Mouse (Mus musculus): ENCODE measurements around the gene Chpf. TPM values are rescaled to one million over a fixed set of nuclear protein-coding genes. Genes with fewer than 3 reads are reported as not detected.

Chpf gene
- polyA plus RNA-seq, 1 experiment from 2014 or later: 22.1 TPM

GRCm38 (mm10) chr1:75456746-75457564 is 22.2 kb downstream of the Chpf start:
- Histone ChIP-seq H3K36me3 (no peaks in the 10 kb centered on the region), H3K27me3 (peaks cover 85% of the 10 kb centered on the region), H3K4me1 (replicated peaks) (peaks cover 64% of the 10 kb centered on the region), H3K4me2 (no peak overlapping the region), H3K9ac (replicated peaks) (no peak overlapping the region), H3K4me3 (replicated peaks) (no peak overlapping the region), H3K27ac (no peak overlapping the region), H3K9me3 (no peaks in the 10 kb centered on the region)
- 6% methylated on average over 13 of the region's 14 CpGs for WGBS
- ATAC-seq (ENCODE audit: insufficient number of reproducible peaks, insufficient read depth, low FRiP score, low TSS enrichment, low read depth): no peak

DNA sequence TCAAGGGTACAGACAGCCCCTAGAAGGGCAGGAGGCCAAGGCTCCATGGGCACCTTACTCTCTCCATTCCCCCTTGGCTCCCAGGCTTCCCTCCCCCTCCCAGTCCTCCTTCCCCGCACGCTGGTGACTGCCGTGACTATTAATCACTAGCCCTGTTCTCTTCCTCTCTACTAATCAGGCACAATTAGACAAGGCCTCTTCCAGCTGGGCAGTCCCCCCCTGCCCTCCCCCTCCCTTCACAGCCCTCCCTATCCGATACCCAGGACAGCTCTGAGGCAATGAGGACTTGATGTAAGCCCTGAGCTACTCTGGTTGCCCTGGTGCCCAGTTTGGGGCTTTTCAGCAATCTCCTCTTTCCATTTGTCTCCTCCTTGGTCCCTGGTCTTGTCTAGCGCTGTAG is 23.2 kb downstream of the Chpf start:
- Histone ChIP-seq H3K4me2 (no peak overlapping the region), H3K36me3 (no peaks in the 10 kb centered on the region), H3K9me3 (no peaks in the 10 kb centered on the region), H3K4me1 (replicated peaks) (peaks cover 69% of the 10 kb centered on the region), H3K4me3 (replicated peaks) (no peak overlapping the region), H3K27me3 (peaks cover 91% of the 10 kb centered on the region), H3K27ac (no peak overlapping the region), H3K9ac (replicated peaks) (no peak overlapping the region)
- ATAC-seq (ENCODE audit: insufficient number of reproducible peaks, insufficient read depth, low FRiP score, low TSS enrichment, low read depth): no peak
- WGBS: 11% methylated on average over 5 of the region's 5 CpGs

- Histone ChIP-seq H3K9ac (replicated peaks) (no peak overlapping the region), H3K27ac (no peak overlapping the region), H3K9me3 (no peaks in the 10 kb centered on the region), H3K36me3 (no peaks in the 10 kb centered on the region), H3K4me2 (no peak overlapping the region), H3K4me3 (replicated peaks) (no peak overlapping the region), H3K27me3 (peaks cover 94% of the 10 kb centered on the region), H3K4me1 (replicated peaks) (peaks cover 74% of the 10 kb centered on the region)
- no peak for ATAC-seq (ENCODE audit: insufficient number of reproducible peaks, insufficient read depth, low FRiP score, low TSS enrichment, low read depth)
- WGBS: 60% methylated on average over 3 of the region's 3 CpGs
Observed at GRCm38 (mm10) chr1:75455433-75455832, 23.7 kb downstream of the Chpf start.

GRCm38 (mm10) chr1:75451900-75452299 is 27.2 kb downstream of the Chpf start:
- WGBS: 66% methylated on average over 5 of the region's 5 CpGs
- Histone ChIP-seq H3K9ac (replicated peaks) (no peak overlapping the region), H3K4me3 (replicated peaks) (no peak overlapping the region), H3K4me2 (no peak overlapping the region), H3K27me3 (peaks cover 97% of the 10 kb centered on the region), H3K9me3 (no peaks in the 10 kb centered on the region), H3K36me3 (no peaks in the 10 kb centered on the region), H3K4me1 (replicated peaks) (peaks cover 82% of the 10 kb centered on the region), H3K27ac (no peak overlapping the region)
- no peak for ATAC-seq (ENCODE audit: insufficient number of reproducible peaks, insufficient read depth, low FRiP score, low TSS enrichment, low read depth)

GRCm38 (mm10) chr1:75450314-75451005 is 28.6 kb downstream of the Chpf start, which contains the start of gene Asic4:
Asic4 (plus strand) TSS chr1:75450436.
- Histone ChIP-seq H3K4me3 (replicated peaks) (peak within 1 kb of the TSS; percentile 32), H3K9ac (replicated peaks) (peak within 1 kb of the TSS; percentile 42), H3K4me1 (replicated peaks) (peaks cover 80% of the 10 kb centered on the region), H3K27me3 (peaks cover 97% of the 10 kb centered on the region), H3K36me3 (no peaks in the 10 kb centered on the region), H3K9me3 (no peaks in the 10 kb centered on the region), H3K4me2 (peak within 1 kb of the TSS; percentile 56), H3K27ac (no peak within 1 kb of the TSS)
- no peak for ATAC-seq (ENCODE audit: insufficient number of reproducible peaks, insufficient read depth, low FRiP score, low TSS enrichment, low read depth)
- WGBS: 3% methylated on average over 35 of the region's 35 CpGs

GRCm38 (mm10) chr1:75449377-75450135 is 29.6 kb downstream of the Chpf start:
- peaks cover 99% of the 10 kb centered on the region for H3K27me3 ChIP-seq
- H3K4me1 ChIP-seq (replicated peaks): peaks cover 84% of the 10 kb centered on the region
- no peak overlapping the region for H3K9ac ChIP-seq (replicated peaks)

GRCm38 (mm10) chr1:75448937-75449336 is 30.2 kb downstream of the Chpf start:
- no peak overlapping the region for H3K4me3 ChIP-seq (replicated peaks)
- H3K9ac ChIP-seq (replicated peaks): no peak overlapping the region
- no peak for ATAC-seq (ENCODE audit: insufficient number of reproducible peaks, insufficient read depth, low FRiP score, low TSS enrichment, low read depth)
- peak overlapping the region; percentile 45 for H3K4me2 ChIP-seq
- H3K4me1 ChIP-seq (replicated peaks): peaks cover 84% of the 10 kb centered on the region
- WGBS: 1% methylated on average over 14 of the region's 14 CpGs
- H3K9me3 ChIP-seq: no peaks in the 10 kb centered on the region
- H3K27ac ChIP-seq: no peak overlapping the region
- H3K27me3 ChIP-seq: peaks cover 99% of the 10 kb centered on the region
- no peaks in the 10 kb centered on the region for H3K36me3 ChIP-seq

More at GRCm38 (mm10) chr1:75449377-75450135, 29.6 kb downstream of the Chpf start:
- WGBS: 2% methylated on average over 8 of the region's 8 CpGs
- Histone ChIP-seq H3K27ac (no peak overlapping the region), H3K4me3 (replicated peaks) (no peak overlapping the region), H3K4me2 (peak overlapping the region; percentile 56), H3K36me3 (no peaks in the 10 kb centered on the region), H3K9me3 (no peaks in the 10 kb centered on the region)
- ATAC-seq (ENCODE audit: insufficient number of reproducible peaks, insufficient read depth, low FRiP score, low TSS enrichment, low read depth): no peak

- under 1% methylated on average over 7 of the region's 7 CpGs for WGBS
- ATAC-seq (ENCODE audit: insufficient number of reproducible peaks, insufficient read depth, low FRiP score, low TSS enrichment, low read depth): no peak
- H3K36me3 ChIP-seq: no peaks in the 10 kb centered on the region
- peak overlapping the region; percentile 19 for H3K4me3 ChIP-seq (replicated peaks)
- H3K4me1 ChIP-seq (replicated peaks): peaks cover 82% of the 10 kb centered on the region
- peaks cover 99% of the 10 kb centered on the region for H3K27me3 ChIP-seq
- H3K27ac ChIP-seq: no peak overlapping the region
- H3K9me3 ChIP-seq: no peaks in the 10 kb centered on the region
- H3K9ac ChIP-seq (replicated peaks): no peak overlapping the region; the same call in 1 of the 2 replicates
- H3K4me2 ChIP-seq: peak overlapping the region; percentile 45
Observed at GRCm38 (mm10) chr1:75448052-75448431, 31.1 kb downstream of the Chpf start.

- no peak for ATAC-seq (ENCODE audit: insufficient number of reproducible peaks, insufficient read depth, low FRiP score, low TSS enrichment, low read depth)
- 0% methylated on average over 10 of the region's 10 CpGs for WGBS
- H3K4me1 ChIP-seq (replicated peaks): peaks cover 80% of the 10 kb centered on the region
- H3K9me3 ChIP-seq: no peaks in the 10 kb centered on the region
- peak overlapping the region; percentile 47 for H3K4me2 ChIP-seq
- no peak overlapping the region for H3K27ac ChIP-seq
- H3K9ac ChIP-seq (replicated peaks): no peak overlapping the region; the same call in 1 of the 2 replicates
- peak overlapping the region; percentile 19 for H3K4me3 ChIP-seq (replicated peaks)
- peaks cover 93% of the 10 kb centered on the region for H3K27me3 ChIP-seq
- H3K36me3 ChIP-seq: peaks cover 6% of the 10 kb centered on the region; the same call in 1 of the 2 replicates
Observed at GRCm38 (mm10) chr1:75447265-75448051, 31.6 kb downstream of the Chpf start.

GRCm38 (mm10) chr1:75446656-75447055 is 32.5 kb downstream of the Chpf start:
- H3K4me2 ChIP-seq: peak overlapping the region; percentile 47
- ATAC-seq (ENCODE audit: insufficient number of reproducible peaks, insufficient read depth, low FRiP score, low TSS enrichment, low read depth): no peak
- H3K27ac ChIP-seq: no peak overlapping the region
- peaks cover 13% of the 10 kb centered on the region; the same call in 1 of the 2 replicates for H3K36me3 ChIP-seq
- WGBS: 2% methylated on average over 20 of the region's 20 CpGs
- H3K4me1 ChIP-seq (replicated peaks): peaks cover 80% of the 10 kb centered on the region
- H3K27me3 ChIP-seq: peaks cover 88% of the 10 kb centered on the region
- 0 out of 2 replicates have a peak overlapping the region, but pooled peaks have one; percentile 14 for H3K9ac ChIP-seq (replicated peaks)
- no peak overlapping the region for H3K4me3 ChIP-seq (replicated peaks)
- H3K9me3 ChIP-seq: no peaks in the 10 kb centered on the region
